Mouse (Mus musculus) embryonic fibroblast, embryonic 13.5 days (primary cell): ENCODE data around the gene Tor1aip1.

Experiments used
- CTCF ChIP-seq: IDR thresholded peaks from 2 replicates; pipeline ENCODE4 v1.5.1; 2011; ENCODE audit warnings: mild to moderate bottlenecking, control low read depth, low read length, moderate library complexity, borderline replicate concordance; ENCODE audit not compliant: insufficient read depth
- POLR2A ChIP-seq: IDR thresholded peaks from 2 replicates; pipeline ENCODE4 v1.6.1; 2011; ENCODE audit warnings: low read depth, mild to moderate bottlenecking, control low read depth, low read length, moderate library complexity

GRCm38 (mm10) chr1:156043027-156043426 is 6.7 kb upstream of the Tor1aip1 start:
- no peak for TF ChIP-seq CTCF
- no peak for TF ChIP-seq POLR2A
